Mouse (Mus musculus): ENCODE results near the gene Kif27. TPM values are rescaled to one million over a fixed set of nuclear protein-coding genes. Genes with fewer than 3 reads are reported as not detected.

Kif27 gene
- polyA plus RNA-seq, 1 experiment, result 0.07 TPM

DNA sequence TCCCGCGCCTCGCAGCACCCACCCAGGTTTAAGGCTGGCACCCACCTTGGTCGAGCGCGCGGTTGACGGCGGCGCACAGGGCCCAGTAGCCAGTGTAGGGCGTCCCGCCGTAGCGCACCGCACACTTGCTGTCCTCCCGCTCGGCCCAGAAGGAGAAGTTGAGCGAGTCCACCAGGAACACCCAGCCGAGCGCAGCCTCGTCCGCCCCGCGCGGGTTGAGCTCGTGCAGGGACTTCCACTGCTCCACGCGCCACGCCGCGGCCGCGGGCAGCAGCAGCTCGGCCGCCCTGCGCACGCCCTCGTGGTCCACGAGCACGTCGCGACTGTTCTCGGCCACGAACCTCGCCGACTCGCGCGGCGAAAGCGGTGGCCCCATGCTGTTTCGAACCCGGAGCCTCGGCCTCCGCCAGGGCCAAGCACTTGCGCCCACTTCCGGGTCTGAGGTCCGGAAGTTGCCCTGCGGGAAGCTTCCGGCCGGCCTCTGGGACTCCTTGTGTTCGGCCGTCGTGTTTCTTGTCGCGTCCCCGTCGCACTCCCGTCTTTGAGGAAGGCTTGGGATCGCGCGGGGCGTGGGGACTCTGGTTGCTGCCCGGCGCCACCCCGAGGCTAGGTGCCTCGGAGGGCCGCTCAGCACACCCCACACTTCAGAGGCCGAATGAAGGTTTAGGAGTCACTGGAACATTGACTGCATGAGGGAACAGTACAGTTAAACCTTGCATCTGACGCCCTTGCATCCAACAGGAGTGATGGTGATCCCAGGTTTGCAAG is 26.0 kb upstream of the Kif27 start, which contains the start of gene 2210016F16Rik:
Gene 2210016F16Rik (minus strand): TSS at position 447 of the 768 bp plus-strand sequence.
- H3K4me3 ChIP-seq (ENCODE audit: control insufficient read depth, insufficient read depth, low read length), result peak within 1 kb of the TSS; percentile 71
- WGBS, result 3% methylated on average over 80 of the region's 80 CpGs
- H3K4me1 ChIP-seq (replicated peaks; ENCODE audit: control insufficient read depth, insufficient read depth, low read length), result peaks cover 8% of the 10 kb centered on the region
- DNase-seq, result peak; percentile 63
- H3K36me3 ChIP-seq (ENCODE audit: control insufficient read depth, insufficient read depth, low read length), result peaks cover 26% of the 10 kb centered on the region
- peak; percentile 38; the same call in 1 of the 2 replicates for TF ChIP-seq CTCF (IDR thresholded peaks at IDR 0.05; ENCODE audit: borderline replicate concordance, control insufficient read depth, extremely low read depth, insufficient read depth, low read length, poor library complexity)
- TF ChIP-seq POLR2A (IDR thresholded peaks at IDR 0.05; ENCODE audit: control insufficient read depth, extremely low read depth, insufficient read depth, low read length, poor library complexity), result no peak
- H3K27me3 ChIP-seq (ENCODE audit: control insufficient read depth, insufficient read depth, low read length), result no peaks in the 10 kb centered on the region
- no peak within 1 kb of the TSS for H3K27ac ChIP-seq (ENCODE audit: control insufficient read depth, insufficient read depth, low read length)

DNA sequence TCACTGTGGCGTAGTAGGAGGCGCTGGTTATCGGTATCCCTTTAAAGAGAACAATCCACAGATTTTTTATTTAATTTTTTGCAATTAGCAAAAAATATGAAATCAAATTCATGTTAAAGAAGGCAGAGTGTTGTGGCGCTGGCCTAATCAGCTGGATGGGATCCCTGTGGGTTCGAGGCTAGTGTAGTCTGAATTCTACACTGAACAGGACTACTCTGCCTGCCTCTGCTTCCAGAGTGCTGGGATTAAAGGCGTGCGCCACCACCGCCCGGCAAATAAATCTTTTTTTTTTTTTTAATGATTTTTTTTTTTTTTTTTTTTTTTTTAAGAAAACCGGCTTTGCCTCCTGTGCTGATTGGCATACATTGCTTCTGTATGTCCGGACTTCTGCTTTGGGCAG is 25.4 kb upstream of the Kif27 start:
- 43% methylated on average over 11 of the region's 11 CpGs for WGBS
- no peak for DNase-seq
- H3K27ac ChIP-seq (ENCODE audit: control insufficient read depth, insufficient read depth, low read length), result no peak overlapping the region
- TF ChIP-seq POLR2A (IDR thresholded peaks at IDR 0.05; ENCODE audit: control insufficient read depth, extremely low read depth, insufficient read depth, low read length, poor library complexity), result no peak
- no peak for TF ChIP-seq CTCF (IDR thresholded peaks at IDR 0.05; ENCODE audit: borderline replicate concordance, control insufficient read depth, extremely low read depth, insufficient read depth, low read length, poor library complexity)
- peaks cover 8% of the 10 kb centered on the region for H3K4me1 ChIP-seq (replicated peaks; ENCODE audit: control insufficient read depth, insufficient read depth, low read length)
- H3K4me3 ChIP-seq (ENCODE audit: control insufficient read depth, insufficient read depth, low read length), result peak overlapping the region; percentile 71
- H3K36me3 ChIP-seq (ENCODE audit: control insufficient read depth, insufficient read depth, low read length), result peaks cover 25% of the 10 kb centered on the region
- no peaks in the 10 kb centered on the region for H3K27me3 ChIP-seq (ENCODE audit: control insufficient read depth, insufficient read depth, low read length)

GRCm38 (mm10) chr13:58373153-58373470 is 14.2 kb upstream of the Kif27 start:
- 15% methylated on average over 2 of the region's 2 CpGs for WGBS
- peaks cover 19% of the 10 kb centered on the region for H3K4me1 ChIP-seq (replicated peaks; ENCODE audit: control insufficient read depth, insufficient read depth, low read length)
- peak; percentile 42 for DNase-seq

DNA sequence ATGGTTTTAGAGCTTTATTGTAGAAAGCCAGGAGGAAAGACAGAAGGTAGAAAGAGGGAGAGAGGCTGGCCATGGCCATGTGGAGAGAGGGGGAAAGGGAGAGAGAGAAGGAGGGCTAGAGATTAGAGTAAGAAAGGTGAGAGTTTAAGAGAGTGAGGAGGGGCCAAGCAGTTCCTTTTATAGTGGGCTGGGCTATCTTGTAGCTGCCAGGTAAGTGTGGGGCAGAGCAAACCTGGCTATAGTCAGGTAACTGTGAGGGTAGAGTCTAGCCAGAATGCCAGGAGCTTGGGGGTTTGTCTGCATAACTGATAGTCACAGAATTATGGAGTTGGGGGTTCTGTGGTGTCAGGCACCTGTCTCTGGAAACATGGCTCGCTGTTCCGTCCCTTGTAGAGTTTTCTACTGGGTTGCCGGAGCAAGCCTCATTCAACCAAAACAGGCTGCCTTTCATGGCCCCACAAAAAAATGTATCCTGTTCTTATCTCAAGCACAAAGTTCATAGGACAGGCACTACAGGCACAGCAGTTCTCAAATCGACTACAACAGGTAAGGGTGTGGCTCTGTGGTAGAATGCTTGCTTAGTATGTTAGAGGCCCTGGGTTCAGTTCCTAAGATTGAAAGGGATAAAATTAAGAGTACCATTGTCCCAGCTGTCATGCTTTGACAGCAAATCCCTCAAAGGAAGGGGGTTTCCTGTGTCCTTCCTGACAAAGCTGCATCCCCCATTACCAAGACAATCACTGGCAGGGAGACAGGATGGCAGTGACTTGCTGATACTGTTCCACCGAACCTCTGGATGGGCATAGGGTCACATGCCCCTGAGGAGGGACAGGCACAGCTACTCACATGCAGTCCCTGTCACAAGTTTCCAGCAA is 13.6 kb upstream of the Kif27 start:
- Histone ChIP-seq H3K4me3 (ENCODE audit: control insufficient read depth, insufficient read depth, low read length) (no peak overlapping the region), H3K36me3 (ENCODE audit: control insufficient read depth, insufficient read depth, low read length) (no peaks in the 10 kb centered on the region), H3K27ac (ENCODE audit: control insufficient read depth, insufficient read depth, low read length) (peak overlapping the region; percentile 70), H3K27me3 (ENCODE audit: control insufficient read depth, insufficient read depth, low read length) (no peaks in the 10 kb centered on the region), H3K4me1 (replicated peaks; ENCODE audit: control insufficient read depth, insufficient read depth, low read length) (peaks cover 19% of the 10 kb centered on the region)
- 54% methylated on average over 5 of the region's 5 CpGs for WGBS
- no peak for DNase-seq
- TF ChIP-seq CTCF (IDR thresholded peaks at IDR 0.05; ENCODE audit: borderline replicate concordance, control insufficient read depth, extremely low read depth, insufficient read depth, low read length, poor library complexity) (no peak), POLR2A (IDR thresholded peaks at IDR 0.05; ENCODE audit: control insufficient read depth, extremely low read depth, insufficient read depth, low read length, poor library complexity) (no peak)

More at GRCm38 (mm10) chr13:58373153-58373470, 14.2 kb upstream of the Kif27 start:
- Histone ChIP-seq H3K27ac (ENCODE audit: control insufficient read depth, insufficient read depth, low read length) (peak overlapping the region; percentile 70), H3K4me3 (ENCODE audit: control insufficient read depth, insufficient read depth, low read length) (no peak overlapping the region), H3K27me3 (ENCODE audit: control insufficient read depth, insufficient read depth, low read length) (no peaks in the 10 kb centered on the region), H3K36me3 (ENCODE audit: control insufficient read depth, insufficient read depth, low read length) (no peaks in the 10 kb centered on the region)
- TF ChIP-seq CTCF (IDR thresholded peaks at IDR 0.05; ENCODE audit: borderline replicate concordance, control insufficient read depth, extremely low read depth, insufficient read depth, low read length, poor library complexity) (no peak), POLR2A (IDR thresholded peaks at IDR 0.05; ENCODE audit: control insufficient read depth, extremely low read depth, insufficient read depth, low read length, poor library complexity) (no peak)

DNA sequence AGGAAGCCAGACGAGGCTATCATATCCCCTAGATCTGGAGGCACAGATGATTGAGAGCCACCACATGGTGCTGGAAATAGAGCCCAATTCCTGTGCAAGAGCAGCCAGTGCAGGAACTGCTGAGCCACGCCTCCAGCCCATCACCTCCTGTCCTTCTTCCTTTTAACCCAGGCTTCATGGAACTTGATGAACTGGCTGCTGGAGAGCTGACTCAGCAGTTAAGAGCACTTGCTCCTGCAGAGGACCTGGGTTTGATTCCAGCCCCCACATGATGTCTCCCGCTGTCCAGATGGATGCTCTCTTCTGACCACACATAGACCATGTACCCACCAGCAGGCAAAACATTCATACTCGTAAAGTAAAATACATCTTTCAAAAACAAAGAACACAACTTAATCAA is 9.9 kb upstream of the Kif27 start:
- 78% methylated on average over 4 of the region's 4 CpGs for WGBS
- no peak overlapping the region for H3K4me3 ChIP-seq (ENCODE audit: control insufficient read depth, insufficient read depth, low read length)

DNA sequence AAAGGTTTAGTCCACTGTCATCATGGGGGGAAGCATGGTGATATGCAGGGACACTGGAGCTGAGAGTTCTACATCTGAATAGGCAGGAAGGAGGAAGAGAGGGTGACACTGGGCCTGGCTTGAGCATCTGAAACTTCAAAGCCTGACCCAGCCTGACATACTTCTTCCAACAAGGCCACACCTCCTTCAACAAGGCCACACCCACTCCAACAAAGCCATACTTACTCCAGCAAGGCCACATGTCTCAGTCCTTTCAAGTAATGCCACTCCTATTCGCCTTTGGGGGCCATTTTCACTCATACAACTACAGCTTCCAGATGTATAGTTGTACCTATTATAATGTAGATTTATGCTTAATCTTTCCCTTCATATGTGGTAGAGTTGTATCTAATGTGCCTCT is 8.7 kb upstream of the Kif27 start:
- DNase-seq, result no peak
- Histone ChIP-seq H3K4me1 (replicated peaks; ENCODE audit: control insufficient read depth, insufficient read depth, low read length) (peaks cover 10% of the 10 kb centered on the region), H3K36me3 (ENCODE audit: control insufficient read depth, insufficient read depth, low read length) (no peaks in the 10 kb centered on the region), H3K4me3 (ENCODE audit: control insufficient read depth, insufficient read depth, low read length) (no peak overlapping the region), H3K27ac (ENCODE audit: control insufficient read depth, insufficient read depth, low read length) (no peak overlapping the region), H3K27me3 (ENCODE audit: control insufficient read depth, insufficient read depth, low read length) (no peaks in the 10 kb centered on the region)
- WGBS, result 88% methylated on average over 1 of the region's 1 CpGs
- no peak for TF ChIP-seq CTCF (IDR thresholded peaks at IDR 0.05; ENCODE audit: borderline replicate concordance, control insufficient read depth, extremely low read depth, insufficient read depth, low read length, poor library complexity)
- TF ChIP-seq POLR2A (IDR thresholded peaks at IDR 0.05; ENCODE audit: control insufficient read depth, extremely low read depth, insufficient read depth, low read length, poor library complexity), result no peak

More for the DNA sequence above, 9.9 kb upstream of the Kif27 start:
- peaks cover 17% of the 10 kb centered on the region for H3K4me1 ChIP-seq (replicated peaks; ENCODE audit: control insufficient read depth, insufficient read depth, low read length)
- H3K27ac ChIP-seq (ENCODE audit: control insufficient read depth, insufficient read depth, low read length), result no peak overlapping the region
- H3K27me3 ChIP-seq (ENCODE audit: control insufficient read depth, insufficient read depth, low read length), result no peaks in the 10 kb centered on the region
- H3K36me3 ChIP-seq (ENCODE audit: control insufficient read depth, insufficient read depth, low read length), result no peaks in the 10 kb centered on the region
- no peak for DNase-seq
- TF ChIP-seq CTCF (IDR thresholded peaks at IDR 0.05; ENCODE audit: borderline replicate concordance, control insufficient read depth, extremely low read depth, insufficient read depth, low read length, poor library complexity), result no peak
- no peak for TF ChIP-seq POLR2A (IDR thresholded peaks at IDR 0.05; ENCODE audit: control insufficient read depth, extremely low read depth, insufficient read depth, low read length, poor library complexity)

Data from thymus, adult 2 months (tissue).